Mouse (Mus musculus) thymus, postnatal 4 days (tissue): ENCODE measurements around the gene Bend6.
"Not testable (repeated sequence)": the region's sequence is repeated elsewhere in the genome, so short reads cannot be mapped to it uniquely, and the experiment has no call there.

Experiments
- DNase-seq: peaks from one replicate; pipeline ENCODE4 v3.0.0; 2021

Gene Bend6

GRCm38 (mm10) chr1:33906216-33906615, 1.4 kb downstream of the Bend6 start:
- DNase-seq = no peak

DNA sequence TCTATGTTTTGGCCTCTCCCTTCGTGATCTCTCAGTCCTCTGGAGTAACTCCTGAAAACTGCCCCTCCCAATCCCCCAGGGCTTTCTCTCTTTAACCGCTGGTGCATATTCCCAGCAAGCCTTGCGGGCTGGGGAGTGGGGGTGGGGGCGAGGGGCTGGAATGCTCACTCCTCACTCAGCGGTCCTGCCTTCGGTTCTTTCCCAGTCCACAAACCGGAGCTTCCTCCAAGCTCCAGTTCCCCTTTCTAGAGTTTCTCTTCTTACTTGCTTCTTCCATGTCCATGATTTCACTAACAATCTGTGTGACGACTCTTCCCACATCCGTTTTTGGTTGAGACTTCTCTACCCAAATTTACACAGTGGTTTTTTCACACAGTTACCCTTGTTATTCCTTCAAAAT, 4.0 kb downstream of the Bend6 start:
- no peak for DNase-seq

DNA sequence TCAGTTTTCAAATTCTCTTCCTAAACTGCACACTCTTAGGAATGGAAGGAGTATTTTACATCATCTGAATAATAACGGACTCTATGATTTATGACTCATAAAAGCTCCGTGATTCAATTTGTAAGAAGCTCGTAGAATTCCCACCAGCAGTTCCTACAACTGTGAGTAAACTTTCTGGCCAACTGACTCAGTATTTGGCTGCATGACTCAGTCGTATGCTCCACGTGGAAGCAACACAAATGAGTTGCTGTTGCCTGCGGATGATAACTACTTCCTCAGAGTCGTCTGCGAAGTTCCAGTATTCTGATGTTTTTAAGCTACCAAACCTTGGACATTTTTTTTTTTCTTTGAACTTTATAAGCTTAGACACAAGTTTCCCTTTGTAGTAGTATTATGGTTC, 7.4 kb downstream of the Bend6 start:
- DNase-seq = no peak

DNA sequence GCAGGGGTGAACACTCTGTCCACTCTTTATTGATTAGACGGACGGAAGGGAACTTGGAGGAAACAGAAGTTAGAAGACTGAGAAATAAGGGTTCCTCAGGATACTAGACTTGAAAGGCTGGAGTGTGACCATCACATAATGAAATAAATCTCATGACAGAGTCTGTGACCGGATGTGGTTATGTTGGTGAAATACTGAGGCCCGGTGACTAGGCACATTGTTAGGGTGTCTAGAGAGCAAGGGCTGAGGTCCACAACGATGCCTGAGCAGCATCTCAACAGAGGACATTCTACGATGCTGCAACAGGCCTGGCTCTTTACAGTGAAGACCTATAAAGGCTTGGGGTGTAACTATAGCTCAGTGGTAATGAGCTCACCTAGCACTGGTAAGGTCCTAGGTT, 9.2 kb downstream of the Bend6 start:
- no peak for DNase-seq

GRCm38 (mm10) chr1:33897426-33897825, 10.2 kb downstream of the Bend6 start:
- no peak for DNase-seq

GRCm38 (mm10) chr1:33896666-33897065, 10.9 kb downstream of the Bend6 start:
- DNase-seq = no peak

GRCm38 (mm10) chr1:33896116-33896515, 11.5 kb downstream of the Bend6 start:
- no peak for DNase-seq

DNA sequence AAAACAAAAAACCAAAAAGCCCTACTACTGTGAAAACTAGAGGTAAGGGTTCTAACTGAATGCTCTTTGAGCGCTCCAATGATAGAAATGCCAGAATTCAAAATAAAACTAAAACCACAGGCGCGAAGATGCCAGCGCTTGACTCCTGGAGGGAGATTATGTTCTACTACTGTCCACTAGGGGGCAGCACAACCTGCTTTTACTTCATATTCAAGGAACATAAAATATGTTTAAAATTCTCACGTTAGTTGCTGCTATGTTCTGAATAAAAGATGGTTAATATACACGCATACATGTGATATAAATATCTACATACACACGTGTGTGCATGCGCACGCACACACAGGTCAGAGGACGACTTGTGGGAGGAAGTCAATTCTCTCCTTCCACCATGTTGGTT, 14.8 kb downstream of the Bend6 start:
- DNase-seq = peak; percentile 75

DNA sequence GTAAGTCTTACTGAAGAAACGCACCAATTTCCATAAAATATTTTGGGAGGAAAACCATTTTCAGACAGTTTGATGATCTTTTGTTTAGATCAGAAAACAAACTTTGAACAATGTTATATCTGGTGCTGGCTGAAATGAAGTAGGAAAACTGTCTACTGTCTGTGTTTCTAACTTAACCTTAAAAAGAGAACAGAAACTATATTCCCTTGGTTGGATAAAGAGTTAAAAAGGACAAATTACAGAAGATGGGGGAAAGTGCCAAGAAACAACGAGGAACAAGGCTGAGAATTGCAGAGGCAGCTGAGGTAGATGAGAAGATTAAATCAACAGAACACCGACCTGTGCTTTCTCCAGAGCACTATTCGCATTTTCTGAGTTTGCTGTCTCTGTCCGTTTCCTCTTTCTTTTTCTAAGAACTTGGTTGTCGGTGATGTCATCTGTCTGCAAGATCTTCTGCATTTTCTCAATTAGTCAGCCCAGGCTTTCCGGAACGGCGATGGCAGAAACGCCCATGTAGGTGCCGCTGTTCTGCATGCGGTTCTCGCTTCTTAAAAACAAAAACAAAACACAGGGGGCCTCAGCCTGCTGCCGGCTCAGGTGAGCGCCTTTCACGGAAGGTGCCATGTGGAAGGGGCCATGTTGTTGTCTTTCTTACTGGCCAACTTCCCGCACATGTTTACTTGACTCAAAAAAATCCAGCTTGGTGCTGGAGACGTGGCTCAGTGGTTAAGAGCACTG, 24.3 kb downstream of the Bend6 start:
- DNase-seq = peak; percentile 72

DNA sequence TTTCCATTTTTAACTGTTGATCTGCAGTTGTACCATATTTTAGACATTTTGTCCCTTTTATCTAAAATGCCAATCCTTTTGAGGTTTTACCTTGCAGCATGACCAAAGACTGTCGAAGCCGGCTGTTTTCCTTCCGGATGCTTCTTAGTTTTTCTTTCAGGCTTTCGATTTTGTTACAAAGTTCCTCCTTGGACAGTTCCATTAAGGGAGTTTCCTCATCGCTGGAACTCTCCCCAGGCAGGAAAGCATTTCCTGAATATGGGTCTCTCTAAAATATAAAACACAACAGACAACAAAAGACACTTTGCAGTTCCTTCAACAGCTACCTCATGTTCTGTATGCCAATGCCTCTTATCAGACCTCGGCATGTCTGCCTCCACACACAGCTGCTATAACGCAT, 29.4 kb downstream of the Bend6 start:
- no peak for DNase-seq

GRCm38 (mm10) chr1:33876416-33876815, 31.2 kb downstream of the Bend6 start:
- DNase-seq = no peak

GRCm38 (mm10) chr1:33875691-33876090, 31.9 kb downstream of the Bend6 start:
- DNase-seq = peak; percentile 66

DNA sequence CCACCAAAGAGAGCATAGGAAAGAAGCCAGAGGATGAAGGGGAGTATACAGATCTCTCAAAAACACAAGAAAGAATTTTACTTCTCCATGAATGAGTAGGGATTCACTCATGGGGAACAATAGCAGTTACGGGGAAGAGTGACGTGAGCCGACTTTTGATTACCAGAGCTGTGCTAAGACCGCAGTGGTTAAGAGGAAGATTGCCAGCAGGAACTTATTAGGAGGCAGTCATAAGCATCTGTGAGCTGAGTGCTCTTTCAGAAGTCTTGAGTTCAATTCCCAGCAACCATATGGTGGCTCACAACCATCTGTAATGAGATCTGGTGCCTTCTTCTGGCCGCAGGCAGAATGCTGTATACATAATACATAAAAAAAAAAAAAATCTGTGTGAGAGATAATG, 34.1 kb downstream of the Bend6 start:
- DNase-seq = no peak

DNA sequence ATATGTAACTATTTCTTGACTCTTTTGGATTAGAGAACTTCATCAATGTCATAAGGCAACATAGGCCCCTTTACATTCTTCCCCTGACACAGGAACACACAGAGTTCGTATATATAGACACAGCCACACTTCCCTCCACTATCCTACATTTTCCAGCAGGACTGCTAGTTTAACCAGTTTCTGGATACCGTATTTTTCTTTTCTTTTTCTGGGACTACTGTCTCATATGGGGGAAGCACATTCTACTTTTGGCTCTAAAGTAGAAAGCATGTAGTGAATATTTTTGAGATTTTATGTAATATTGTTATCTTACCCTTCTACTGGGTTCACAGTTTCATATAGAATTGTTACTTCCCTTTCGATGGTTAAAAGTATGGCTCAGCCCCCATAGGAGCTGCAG, 38.2 kb downstream of the Bend6 start:
- DNase-seq = no peak

DNA sequence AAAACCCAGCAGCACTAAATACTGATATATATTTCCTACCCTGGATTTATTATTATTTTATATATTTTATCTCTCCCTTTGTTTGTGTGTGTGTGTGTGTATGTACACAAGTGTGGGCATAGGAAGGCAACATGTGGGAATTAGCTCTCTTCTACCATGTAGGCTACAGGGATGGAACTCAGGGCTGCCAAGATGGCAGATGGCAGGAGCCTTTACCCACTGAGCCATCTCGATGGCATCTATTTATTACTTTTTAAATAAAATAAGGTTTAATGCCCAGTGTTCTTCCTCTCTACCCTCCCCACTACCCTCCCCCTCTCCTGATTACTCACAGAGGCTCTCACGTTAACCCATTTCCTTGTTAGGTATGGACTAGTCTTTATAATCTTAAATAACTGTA, 38.6 kb downstream of the Bend6 start:
- no peak for DNase-seq

- DNase-seq = no peak
These were observed 60.8 kb downstream of the Bend6 start for GRCm38 (mm10) chr1:33846807-33847206.

DNA sequence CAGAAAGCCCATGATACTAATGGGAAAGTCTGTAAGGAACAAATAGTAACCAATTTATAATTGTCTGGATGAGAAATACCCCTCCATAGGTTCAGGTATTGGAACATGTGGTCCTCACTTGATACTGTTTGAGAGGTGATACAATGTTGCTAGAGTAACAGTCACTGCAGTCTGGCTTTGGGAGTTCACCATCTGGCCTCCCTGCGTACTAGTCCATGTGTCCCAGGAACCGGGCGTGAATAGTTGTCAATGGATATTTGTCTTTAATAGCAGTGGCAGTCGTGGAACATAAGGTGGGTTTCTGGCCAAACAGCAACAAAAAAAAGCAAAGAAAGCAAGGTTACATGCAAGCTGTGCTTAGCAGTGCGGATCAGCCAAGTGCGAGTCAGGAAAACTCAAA, 63.8 kb downstream of the Bend6 start:
- no peak for DNase-seq

GRCm38 (mm10) chr1:33838952-33839351, 68.7 kb downstream of the Bend6 start:
- DNase-seq = not testable (repeated sequence)

DNA sequence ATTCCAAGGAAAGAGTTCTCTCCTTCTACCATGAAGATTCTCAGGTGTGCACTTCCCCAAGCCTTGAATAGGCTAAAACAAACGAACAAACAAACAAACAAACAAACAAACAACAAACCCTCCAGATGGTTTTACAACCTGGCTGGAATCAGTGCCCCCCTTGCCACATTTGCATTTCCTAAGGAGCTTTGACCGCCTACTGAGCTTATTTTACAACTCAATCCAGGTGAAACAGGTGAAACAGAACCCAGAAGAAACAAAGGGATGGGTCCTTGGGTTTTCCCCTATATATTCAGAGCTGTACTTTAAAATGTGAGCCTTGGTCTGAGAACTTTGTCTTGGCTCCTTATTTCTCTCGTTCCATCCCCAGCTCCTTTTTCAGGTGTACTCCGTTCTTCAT, 77.0 kb downstream of the Bend6 start:
- no peak for DNase-seq

DNA sequence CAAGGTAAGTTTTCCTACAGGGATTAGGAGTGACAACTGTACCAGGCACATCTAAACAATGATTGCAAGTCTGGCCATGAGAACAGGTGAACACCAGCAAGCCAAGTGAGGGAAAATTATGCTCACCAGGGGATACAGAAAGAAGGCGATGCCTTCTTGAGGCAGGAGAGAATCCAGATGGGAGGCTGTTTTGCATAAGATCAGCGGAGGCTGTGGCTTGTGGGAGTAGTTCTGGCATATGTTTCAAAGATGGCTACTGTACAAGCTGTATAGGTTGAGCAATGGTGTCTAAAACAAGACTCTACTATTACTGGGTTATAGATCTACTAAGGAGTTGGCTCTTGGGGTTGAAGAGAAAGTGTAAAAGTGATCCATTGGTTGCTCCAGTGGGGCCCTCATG, 89.7 kb downstream of the Bend6 start:
- DNase-seq = no peak

- DNase-seq = peak; percentile 93
These were observed 93.5 kb downstream of the Bend6 start, which contains the start of gene Zfp451 for GRCm38 (mm10) chr1:33813868-33814794. Gene Zfp451 (minus strand): TSS chr1:33814595.

- DNase-seq = no peak
These were observed 94.1 kb downstream of the Bend6 start for GRCm38 (mm10) chr1:33813495-33813867.

GRCm38 (mm10) chr1:33803323-33803722, 104.3 kb downstream of the Bend6 start:
- DNase-seq = no peak
